Comparison of ENCODE assay signal across 8 mouse cellular contexts in genomic region chr5:122314966-122315667, GRCm38 (mm10). TPM values are rescaled to one million over a fixed set of nuclear protein-coding genes. Genes with fewer than 3 reads are reported as not detected.
A peak's percentile ranks its signal among the peaks of the same experiment; 100 is the strongest.
DNase-seq lines count a peak whose midpoint lies in the region; ATAC-seq lines count a peak whose summit lies in the region.

No protein-coding gene starts in this region.

- H3K4me3 ChIP-seq in embryonic facial prominence, embryonic 13.5 days: no peak overlapping the region
- H3K4me3 ChIP-seq in heart, embryonic 12.5 days: no peak overlapping the region

- H3K9ac ChIP-seq in embryonic facial prominence, embryonic 13.5 days: no peak overlapping the region
- 0 out of 2 replicates have a peak overlapping the region, but pooled peaks have one; percentile 38 for H3K9ac ChIP-seq in heart, embryonic 12.5 days

- no peaks in the 10 kb centered on the region for H3K9me3 ChIP-seq in embryonic facial prominence, embryonic 13.5 days
- H3K9me3 ChIP-seq in heart, embryonic 12.5 days (replicated peaks): no peaks in the 10 kb centered on the region

- ATAC-seq in embryonic facial prominence, embryonic 13.5 days (ENCODE audit: insufficient number of reproducible peaks, insufficient read depth, low FRiP score, low TSS enrichment, low read depth): peak; percentile 64
- ATAC-seq in heart, embryonic 12.5 days (ENCODE audit: insufficient number of reproducible peaks, low FRiP score): peak; percentile 28; the same call in 1 of the 2 replicates

- DNase-seq in 416B (ENCODE audit: low read depth): peak; percentile 83
- DNase-seq in adipocyte (ENCODE audit: low spot score): peak; percentile 97
- peak; percentile 93 for DNase-seq in layer of hippocampus, adult 11-12 months (ENCODE audit: low spot score)
- peak; percentile 96 to 97 for DNase-seq in lung, adult 18-20 months
- peak; percentile 83 for DNase-seq in right cerebral cortex, postnatal 14 days
- peak; percentile 67 for DNase-seq in urinary bladder, postnatal 10 days (ENCODE audit: low spot score)

- peak overlapping the region; percentile 56 for H3K27ac ChIP-seq in embryonic facial prominence, embryonic 13.5 days
- H3K27ac ChIP-seq in heart, embryonic 12.5 days (ENCODE audit: poor library complexity, severe bottlenecking): peak overlapping the region; percentile 63

- H3K4me1 ChIP-seq in embryonic facial prominence, embryonic 13.5 days: peaks cover 10% of the 10 kb centered on the region
- H3K4me1 ChIP-seq in heart, embryonic 12.5 days (replicated peaks): peaks cover 64% of the 10 kb centered on the region

- H3K4me2 ChIP-seq in embryonic facial prominence, embryonic 13.5 days: no peak overlapping the region
- H3K4me2 ChIP-seq in heart, embryonic 12.5 days: no peak overlapping the region

- 61% methylated on average over 20 of the region's 20 CpGs for WGBS in embryonic facial prominence, embryonic 13.5 days
- 55% methylated on average over 20 of the region's 20 CpGs for WGBS in heart, embryonic 12.5 days

- no peaks in the 10 kb centered on the region for H3K27me3 ChIP-seq in embryonic facial prominence, embryonic 13.5 days
- no peaks in the 10 kb centered on the region for H3K27me3 ChIP-seq in heart, embryonic 12.5 days (replicated peaks)

- H3K36me3 ChIP-seq in embryonic facial prominence, embryonic 13.5 days: peaks cover 63% of the 10 kb centered on the region
- H3K36me3 ChIP-seq in heart, embryonic 12.5 days: peaks cover 47% of the 10 kb centered on the region

RNA-seq across cellular contexts. Expression of gene Pptc7, which starts 31.0 kb away (rescaled TPM):
- polyA plus RNA-seq in embryonic facial prominence, embryonic 13.5 days (2015; fragmentation: Nextera tagmentation; extraction: Ambion mirVana): 9.2 TPM in 2 replicates
- polyA plus RNA-seq in heart, embryonic 12.5 days (2016; fragmentation: Nextera tagmentation; extraction: Ambion mirVana): 13.4 and 14.3 TPM in 2 replicates

RNA-seq across cellular contexts. Expression of gene Rad9b, which starts 38.9 kb away (rescaled TPM):
- 17.1 and 21.4 TPM in 2 replicates for polyA plus RNA-seq in embryonic facial prominence, embryonic 13.5 days (2015; fragmentation: Nextera tagmentation; extraction: Ambion mirVana)
- 7.8 and 9.1 TPM in 2 replicates for polyA plus RNA-seq in heart, embryonic 12.5 days (2016; fragmentation: Nextera tagmentation; extraction: Ambion mirVana)

RNA-seq across cellular contexts. Expression of gene Vps29, which starts 39.1 kb away (rescaled TPM):
- polyA plus RNA-seq in embryonic facial prominence, embryonic 13.5 days (2015; fragmentation: Nextera tagmentation; extraction: Ambion mirVana): 191 and 192 TPM in 2 replicates
- polyA plus RNA-seq in heart, embryonic 12.5 days (2016; fragmentation: Nextera tagmentation; extraction: Ambion mirVana): 219 and 232 TPM in 2 replicates

RNA-seq across cellular contexts. Expression of gene Tctn1, which starts 50.9 kb away (rescaled TPM):
- polyA plus RNA-seq in embryonic facial prominence, embryonic 13.5 days (2015; fragmentation: Nextera tagmentation; extraction: Ambion mirVana): 5.0 and 8.0 TPM in 2 replicates
- 2.7 and 3.2 TPM in 2 replicates for polyA plus RNA-seq in heart, embryonic 12.5 days (2016; fragmentation: Nextera tagmentation; extraction: Ambion mirVana)

RNA-seq across cellular contexts. Expression of gene Gpn3, which starts 56.6 kb away (rescaled TPM):
- 77.6 and 85.1 TPM in 2 replicates for polyA plus RNA-seq in embryonic facial prominence, embryonic 13.5 days (2015; fragmentation: Nextera tagmentation; extraction: Ambion mirVana)
- 58.7 and 59.1 TPM in 2 replicates for polyA plus RNA-seq in heart, embryonic 12.5 days (2016; fragmentation: Nextera tagmentation; extraction: Ambion mirVana)
